Mouse (Mus musculus): ENCODE results near the gene Zswim4.

The Zswim4 gene

GRCm38 (mm10) chr8:84199348-84200125 lies 37.3 kb downstream of the Zswim4 start:
- peak; percentile 33 for DNase-seq

GRCm38 (mm10) chr8:84198871-84199270 lies 38.0 kb downstream of the Zswim4 start:
- no peak for DNase-seq

- peak; percentile 95 for DNase-seq
Observed at GRCm38 (mm10) chr8:84197922-84198774, 38.7 kb downstream of the Zswim4 start.

- peak; percentile 88 for DNase-seq
Observed at GRCm38 (mm10) chr8:84197141-84197921, 39.5 kb downstream of the Zswim4 start.

- no peak for DNase-seq
Observed at GRCm38 (mm10) chr8:84194224-84194743, 42.6 kb downstream of the Zswim4 start.

GRCm38 (mm10) chr8:84193566-84193965 lies 43.3 kb downstream of the Zswim4 start:
- DNase-seq, result no peak

- no peak for DNase-seq
Observed at GRCm38 (mm10) chr8:84193161-84193560, 43.7 kb downstream of the Zswim4 start.

- DNase-seq, result peak; percentile 53
Observed at GRCm38 (mm10) chr8:84192555-84192954, 44.3 kb downstream of the Zswim4 start.

- no peak for DNase-seq
Observed at GRCm38 (mm10) chr8:84192023-84192422, 44.8 kb downstream of the Zswim4 start.

- DNase-seq, result peak; percentile 37
Observed at GRCm38 (mm10) chr8:84190191-84190867, 46.5 kb downstream of the Zswim4 start.

GRCm38 (mm10) chr8:84189603-84190002 lies 47.3 kb downstream of the Zswim4 start:
- no peak for DNase-seq

GRCm38 (mm10) chr8:84188671-84189070 lies 48.2 kb downstream of the Zswim4 start:
- DNase-seq, result no peak

GRCm38 (mm10) chr8:84187065-84187755 lies 49.6 kb downstream of the Zswim4 start:
- peak; percentile 90 for DNase-seq

GRCm38 (mm10) chr8:84186547-84186946 lies 50.3 kb downstream of the Zswim4 start:
- DNase-seq, result peak; percentile 82

GRCm38 (mm10) chr8:84185117-84185516 lies 51.7 kb downstream of the Zswim4 start, which contains the start of gene Nanos3:
Gene Nanos3 (minus strand): TSS chr8:84185217.
- no peak for DNase-seq

- no peak for DNase-seq
Observed at GRCm38 (mm10) chr8:84184085-84185043, 52.5 kb downstream of the Zswim4 start.

GRCm38 (mm10) chr8:84183261-84184084 lies 53.4 kb downstream of the Zswim4 start:
- DNase-seq, result peak; percentile 73

- DNase-seq, result no peak
Observed at GRCm38 (mm10) chr8:84182833-84183232, 54.0 kb downstream of the Zswim4 start.

- peak; percentile 82 for DNase-seq
Observed at GRCm38 (mm10) chr8:84180530-84181190, 56.2 kb downstream of the Zswim4 start.
